Mouse (Mus musculus) testis, adult 2 months (tissue): ENCODE results near the gene 2610507B11Rik.

Experiments used
- CTCF ChIP-seq: fragments of 200-500 bp; IDR thresholded peaks from 2 replicates; pipeline ENCODE4 v1.5.1; 2012; ENCODE audit warnings: low read depth, mild to moderate bottlenecking, inconsistent platforms, low read length, moderate library complexity; ENCODE audit not compliant: control insufficient read depth, insufficient read depth, insufficient replicate concordance
- POLR2A ChIP-seq: fragments of 200-500 bp; IDR thresholded peaks from 2 replicates; pipeline ENCODE4 v1.6.1; 2012; ENCODE audit warnings: low read depth, mild to moderate bottlenecking, inconsistent platforms, low read length, moderate library complexity; ENCODE audit not compliant: control insufficient read depth

- TF ChIP-seq CTCF (no peak), POLR2A (no peak)
These were observed 49.4 kb downstream of the 2610507B11Rik start for GRCm38 (mm10) chr11:78310861-78311511.
